Mouse (Mus musculus): Measurements from ENCODE around the gene Rspo4.

Gene Rspo4

GRCm38 (mm10) chr2:151911751-151912150 lies 69.0 kb downstream of the Rspo4 start:
- DNase-seq (ENCODE audit: low spot score) = no peak

GRCm38 (mm10) chr2:151914120-151914519 lies 71.4 kb downstream of the Rspo4 start:
- DNase-seq (ENCODE audit: low spot score) = no peak

- DNase-seq (ENCODE audit: low spot score) = no peak
Measured at GRCm38 (mm10) chr2:151915111-151915510, 72.4 kb downstream of the Rspo4 start.

GRCm38 (mm10) chr2:151916061-151916831 lies 73.5 kb downstream of the Rspo4 start:
- DNase-seq (ENCODE audit: low spot score) = peak; percentile 51

GRCm38 (mm10) chr2:151919140-151919539 lies 76.4 kb downstream of the Rspo4 start:
- DNase-seq (ENCODE audit: low spot score) = no peak

GRCm38 (mm10) chr2:151921068-151921467 lies 78.3 kb downstream of the Rspo4 start:
- no peak for DNase-seq (ENCODE audit: low spot score)

- DNase-seq (ENCODE audit: low spot score) = peak; percentile 73
Measured at GRCm38 (mm10) chr2:151921596-151921995, 78.9 kb downstream of the Rspo4 start.

Measured in embryo, embryonic 10 days (tissue).